Mouse (Mus musculus): ENCODE data around the gene Erbb2.

The Erbb2 gene

GRCm38 (mm10) chr11:98418939-98419547, 6.8 kb downstream of the Erbb2 start:
- DNase-seq (ENCODE audit: low read depth, low spot score), result no peak

GRCm38 (mm10) chr11:98426592-98426991, 14.3 kb downstream of the Erbb2 start:
- no peak for DNase-seq (ENCODE audit: low read depth, low spot score)

GRCm38 (mm10) chr11:98428436-98428835, 16.2 kb downstream of the Erbb2 start:
- no peak for DNase-seq (ENCODE audit: low read depth, low spot score)

- DNase-seq (ENCODE audit: low read depth, low spot score), result no peak
These were observed 19.7 kb downstream of the Erbb2 start for GRCm38 (mm10) chr11:98431743-98432502.

GRCm38 (mm10) chr11:98435723-98436122, 23.5 kb downstream of the Erbb2 start:
- DNase-seq (ENCODE audit: low read depth, low spot score), result no peak

- no peak for DNase-seq (ENCODE audit: low read depth, low spot score)
These were observed 25.2 kb downstream of the Erbb2 start for GRCm38 (mm10) chr11:98437441-98437840.

GRCm38 (mm10) chr11:98438331-98439158, 26.3 kb downstream of the Erbb2 start, which contains the start of gene Mien1:
Mien1 (minus strand) TSS chr11:98438991.
- peak; percentile 85 for DNase-seq (ENCODE audit: low read depth, low spot score)

GRCm38 (mm10) chr11:98443688-98444087, 31.4 kb downstream of the Erbb2 start:
- DNase-seq (ENCODE audit: low read depth, low spot score), result no peak

- no peak for DNase-seq (ENCODE audit: low read depth, low spot score)
These were observed 33.0 kb downstream of the Erbb2 start for GRCm38 (mm10) chr11:98445238-98445637.

- no peak for DNase-seq (ENCODE audit: low read depth, low spot score)
These were observed 33.4 kb downstream of the Erbb2 start for GRCm38 (mm10) chr11:98445679-98446078.

GRCm38 (mm10) chr11:98446213-98446561, 33.9 kb downstream of the Erbb2 start, which contains the start of gene Grb7:
Grb7 (plus strand) TSS chr11:98446394.
- DNase-seq (ENCODE audit: low read depth, low spot score), result no peak

- DNase-seq (ENCODE audit: low read depth, low spot score), result no peak
These were observed 34.5 kb downstream of the Erbb2 start for GRCm38 (mm10) chr11:98446562-98447474.

GRCm38 (mm10) chr11:98447475-98447834, 35.2 kb downstream of the Erbb2 start:
- DNase-seq (ENCODE audit: low read depth, low spot score), result no peak

GRCm38 (mm10) chr11:98448191-98448790, 36.0 kb downstream of the Erbb2 start:
- no peak for DNase-seq (ENCODE audit: low read depth, low spot score)

- DNase-seq (ENCODE audit: low read depth, low spot score), result no peak
These were observed 37.1 kb downstream of the Erbb2 start for GRCm38 (mm10) chr11:98449419-98449818.

GRCm38 (mm10) chr11:98449921-98450771, 37.9 kb downstream of the Erbb2 start:
- DNase-seq (ENCODE audit: low read depth, low spot score), result no peak

- no peak for DNase-seq (ENCODE audit: low read depth, low spot score)
These were observed 43.2 kb downstream of the Erbb2 start for GRCm38 (mm10) chr11:98455484-98455883.

GRCm38 (mm10) chr11:98456545-98456944, 44.3 kb downstream of the Erbb2 start:
- no peak for DNase-seq (ENCODE audit: low read depth, low spot score)

- no peak for DNase-seq (ENCODE audit: low read depth, low spot score)
These were observed 44.7 kb downstream of the Erbb2 start for GRCm38 (mm10) chr11:98456945-98457344.
